Mouse (Mus musculus) adrenal gland (tissue): Measurements from ENCODE around the gene Smox.

Experiments used
- intact Hi-C: fragments of 180-260 bp; cut with DNase I; formaldehyde crosslinking; loops from one replicate; pipeline ENCODE4 v1.15.1; 2025

Gene Smox

DNA sequence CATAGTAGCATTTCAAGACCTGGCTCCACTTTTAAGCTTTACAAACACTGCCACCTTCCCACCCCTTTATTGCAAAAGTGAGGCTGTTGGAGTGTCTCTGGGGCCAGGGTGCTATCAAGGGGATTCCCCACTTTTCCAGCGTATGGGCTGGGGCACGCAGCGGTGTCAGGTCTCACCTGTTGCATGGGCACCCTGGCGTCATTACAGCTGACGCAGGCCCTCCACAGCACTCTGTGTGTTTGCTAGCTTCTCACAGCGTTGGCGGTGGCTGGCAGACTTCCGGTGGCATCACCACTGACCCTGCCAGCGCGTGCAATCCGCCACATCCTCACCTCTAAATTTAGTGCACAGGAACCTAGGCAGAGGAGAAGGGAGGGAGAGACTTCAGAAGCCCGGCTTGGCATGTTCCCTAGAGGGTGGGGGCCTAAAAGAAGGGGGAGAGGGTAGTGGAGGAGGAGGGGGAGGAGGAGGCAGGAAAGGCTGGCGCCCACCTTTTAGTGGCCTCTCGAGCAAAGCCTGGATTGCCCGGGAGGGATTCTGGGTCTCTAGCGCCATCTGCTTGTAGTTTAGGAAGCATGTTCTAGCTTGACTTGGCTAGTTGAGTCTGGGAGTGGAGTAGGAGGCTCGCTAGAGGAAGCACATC, 18.5 kb downstream of the Smox start:
- intact Hi-C loops: loop anchor here (1.0 to 10.0 kb wide), 3 partner anchors 67 to 415 kb away; no protein-coding TSS in a partner anchor

DNA sequence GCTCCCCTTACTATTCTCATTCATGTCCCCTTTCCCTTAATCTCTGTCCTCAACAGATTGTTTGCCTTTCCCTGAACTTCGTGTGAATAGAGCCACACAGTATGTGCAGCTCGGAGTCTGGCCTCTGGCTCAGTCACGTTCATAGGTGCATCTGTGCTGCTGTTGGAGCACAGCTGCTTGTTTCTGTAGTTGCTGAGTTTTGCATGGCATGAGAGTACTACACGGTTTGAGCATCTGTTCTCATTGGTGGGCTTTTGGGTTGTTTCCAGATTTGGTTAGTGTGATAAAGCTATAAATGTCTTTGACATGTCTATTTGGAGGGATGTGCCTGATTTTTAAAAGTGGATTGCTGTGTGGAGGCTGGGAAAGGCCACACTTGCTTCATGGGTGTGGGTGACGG, 19.2 kb downstream of the Smox start:
- intact Hi-C loops: loop anchor here (1.0 to 10.0 kb wide), 2 partner anchors 88 to 416 kb away; no protein-coding TSS in a partner anchor

DNA sequence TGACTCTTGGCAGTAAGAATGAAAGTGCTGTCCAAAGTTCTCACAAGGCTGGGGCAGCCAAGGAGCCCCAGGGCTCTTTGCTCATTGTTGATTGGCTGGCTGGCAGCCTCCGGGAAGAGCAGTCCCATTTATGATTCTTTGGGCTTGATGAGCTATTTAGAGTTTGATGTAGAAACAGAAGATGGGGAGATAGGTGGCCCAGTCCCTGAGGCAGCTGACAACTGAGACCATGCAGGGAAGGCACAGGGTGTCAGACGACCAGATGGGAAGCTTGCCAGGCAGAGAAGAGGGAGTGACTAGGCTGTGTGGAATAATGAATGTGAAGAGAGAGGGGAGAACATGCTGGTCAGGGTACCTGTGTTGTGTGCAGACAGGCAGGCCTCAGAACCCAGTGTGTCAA, 22.2 kb downstream of the Smox start:
- intact Hi-C loops: loop anchor here (10.0 kb wide), 1 partner anchor 419 kb away; no protein-coding TSS in a partner anchor

DNA sequence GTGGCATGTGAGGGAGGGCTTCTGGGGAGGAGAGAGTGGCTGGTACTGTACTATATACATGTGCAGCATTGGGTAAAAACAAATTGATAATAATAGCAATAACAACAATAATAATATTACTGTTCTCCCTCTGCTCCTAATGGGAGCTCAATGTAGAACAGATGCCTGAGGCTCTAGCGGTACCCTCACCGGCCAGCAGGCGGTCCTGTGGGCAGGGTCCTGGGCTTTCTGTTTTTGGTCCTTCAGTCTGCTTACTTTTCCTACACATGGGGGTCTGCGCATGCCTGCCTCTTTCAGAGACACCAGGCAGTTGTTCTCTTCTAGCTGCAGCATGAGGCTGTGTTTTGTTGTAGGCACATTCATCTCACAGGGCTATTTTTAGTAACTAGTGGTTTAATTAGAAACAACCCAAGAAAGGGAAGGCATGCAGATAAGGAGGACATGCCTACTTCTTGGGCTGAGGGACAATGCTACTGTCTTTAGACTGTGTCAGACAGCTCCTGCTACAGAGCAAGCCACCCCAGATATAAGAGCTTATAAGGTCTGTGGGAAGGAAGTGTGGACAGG, 22.8 kb downstream of the Smox start:
- intact Hi-C loops: loop anchor here (10.0 kb wide), 1 partner anchor 419 kb away; no protein-coding TSS in a partner anchor

DNA sequence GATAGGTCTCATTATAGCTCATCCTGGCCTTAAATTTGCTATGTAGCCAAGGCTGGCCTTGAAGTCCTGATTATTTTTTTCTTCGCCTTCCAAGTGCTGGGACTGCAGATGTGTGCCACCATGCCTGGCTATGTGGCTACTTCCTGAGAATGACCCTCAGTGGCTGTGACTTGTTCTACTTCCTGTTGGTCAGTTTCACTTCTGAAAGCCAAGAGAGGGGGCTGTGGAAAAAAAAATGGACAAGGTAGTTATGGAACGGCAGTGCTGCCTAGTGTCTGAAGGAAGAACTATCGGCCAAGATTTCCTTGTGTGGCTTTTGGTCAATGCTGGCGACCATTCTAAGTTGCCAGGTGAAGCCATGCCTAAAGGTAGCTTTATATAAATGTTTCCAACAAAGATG, 26.3 kb downstream of the Smox start:
- intact Hi-C loops: loop anchor here (10.0 kb wide), 1 partner anchor 423 kb away; no protein-coding TSS in a partner anchor

DNA sequence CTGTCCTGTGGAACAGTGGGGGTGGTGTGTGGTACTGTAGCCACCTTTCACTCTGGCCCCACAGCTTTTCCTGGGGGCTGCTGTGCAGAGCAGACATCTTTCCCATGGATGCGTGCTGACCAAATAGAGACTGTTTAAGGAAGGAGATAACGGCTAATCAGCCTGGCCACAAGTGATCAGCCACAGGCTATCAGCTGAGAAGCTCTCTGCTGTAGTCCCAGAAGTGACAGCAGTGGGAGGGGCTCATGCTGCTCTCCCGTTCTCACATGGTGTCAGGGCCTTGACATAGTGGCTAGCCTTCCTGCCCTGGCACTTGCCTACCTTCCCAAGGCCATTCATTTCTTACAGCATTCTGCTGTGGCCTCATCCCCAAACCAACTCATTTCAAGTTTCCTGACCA, 27.5 kb downstream of the Smox start:
- intact Hi-C loops: loop anchor here (10.0 kb wide), 1 partner anchor 424 kb away; no protein-coding TSS in a partner anchor

DNA sequence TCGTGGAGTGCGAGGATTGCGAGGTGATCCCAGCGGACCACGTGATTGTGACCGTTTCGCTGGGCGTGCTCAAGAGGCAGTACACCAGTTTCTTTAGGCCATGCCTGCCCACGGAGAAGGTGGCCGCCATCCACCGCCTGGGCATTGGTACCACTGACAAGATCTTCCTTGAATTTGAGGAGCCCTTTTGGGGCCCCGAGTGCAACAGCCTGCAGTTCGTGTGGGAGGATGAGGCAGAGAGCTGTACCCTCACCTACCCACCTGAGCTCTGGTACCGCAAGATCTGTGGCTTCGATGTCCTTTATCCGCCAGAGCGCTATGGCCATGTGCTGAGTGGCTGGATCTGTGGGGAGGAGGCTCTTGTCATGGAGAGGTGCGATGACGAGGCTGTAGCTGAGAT, 29.4 kb downstream of the Smox start:
- intact Hi-C loops: no loop called here

DNA sequence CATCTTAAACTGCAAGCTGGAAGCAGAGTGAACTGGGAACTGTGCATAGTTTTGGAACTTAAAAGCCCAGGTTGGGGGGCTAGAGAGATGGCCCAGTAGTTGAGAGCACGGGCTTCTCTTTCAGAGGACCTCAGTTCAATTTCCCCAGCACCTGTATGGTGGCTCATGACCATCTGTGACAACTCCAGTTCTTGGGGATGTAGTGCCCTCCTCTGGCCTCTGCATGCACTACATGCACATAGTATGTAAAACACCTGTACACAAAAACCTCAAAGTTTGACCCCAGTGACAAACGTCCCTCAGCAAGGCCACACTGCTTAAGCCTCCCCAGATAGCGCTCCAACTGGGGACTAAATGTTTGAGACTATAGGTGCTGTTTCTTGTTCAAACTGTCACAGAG, 35.8 kb downstream of the Smox start:
- intact Hi-C loops: loop anchor here (5.0 kb wide), 1 partner anchor 105 kb away; no protein-coding TSS in a partner anchor

DNA sequence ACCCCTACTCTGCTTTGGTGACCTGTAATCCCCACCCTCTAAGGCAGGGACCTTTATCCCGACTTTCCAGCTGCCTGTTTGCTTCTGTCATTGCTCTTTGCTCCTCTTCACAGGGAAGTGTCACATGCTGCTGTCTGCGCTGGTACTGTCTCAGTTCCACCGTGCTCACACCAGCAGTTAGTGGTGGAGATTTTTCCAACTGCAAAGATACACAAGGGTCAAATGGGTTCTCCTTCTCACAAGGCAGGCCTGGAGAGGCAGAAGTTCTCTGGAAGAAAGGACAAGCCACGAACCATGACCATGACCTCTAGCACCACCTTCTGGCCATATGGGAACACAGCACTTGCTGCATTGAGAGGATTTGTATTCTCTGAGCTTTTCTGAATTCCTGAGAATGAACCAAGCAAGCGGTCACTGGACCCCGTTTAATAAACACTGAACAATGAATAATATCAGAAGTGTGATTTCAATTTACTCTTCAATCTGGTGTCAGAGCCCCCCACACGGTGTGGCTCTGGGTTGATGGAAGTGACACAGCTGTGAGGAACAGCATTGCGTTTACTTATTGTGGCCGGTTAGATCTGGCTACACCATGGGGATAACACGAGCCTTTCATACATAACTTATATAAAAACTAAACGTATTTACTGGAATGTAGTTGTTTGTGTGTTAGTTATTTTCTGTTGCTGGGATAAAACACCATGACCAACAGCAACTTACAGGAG, 38.8 kb downstream of the Smox start:
- intact Hi-C loops: loop anchor here (5.0 kb wide), 1 partner anchor 108 kb away; no protein-coding TSS in a partner anchor

DNA sequence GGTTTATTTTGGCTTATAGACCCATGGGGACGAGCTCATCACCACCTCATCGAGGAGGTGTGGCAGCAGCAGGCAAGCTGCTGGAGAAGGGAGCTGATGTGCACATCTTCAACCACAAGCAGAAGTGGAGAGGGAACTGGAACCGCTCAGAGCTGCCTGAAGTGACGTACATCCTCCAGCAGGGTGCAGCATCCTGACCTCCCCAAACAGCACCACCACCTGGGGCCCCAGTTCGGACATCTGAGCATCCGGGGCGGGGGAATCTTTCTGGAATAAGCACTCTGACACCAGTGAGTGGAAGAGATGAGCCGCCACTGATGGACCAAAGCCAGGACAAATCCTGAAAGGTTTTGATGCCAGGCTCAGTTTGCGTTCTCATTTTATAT, 39.3 kb downstream of the Smox start:
- intact Hi-C loops: no loop called here

DNA sequence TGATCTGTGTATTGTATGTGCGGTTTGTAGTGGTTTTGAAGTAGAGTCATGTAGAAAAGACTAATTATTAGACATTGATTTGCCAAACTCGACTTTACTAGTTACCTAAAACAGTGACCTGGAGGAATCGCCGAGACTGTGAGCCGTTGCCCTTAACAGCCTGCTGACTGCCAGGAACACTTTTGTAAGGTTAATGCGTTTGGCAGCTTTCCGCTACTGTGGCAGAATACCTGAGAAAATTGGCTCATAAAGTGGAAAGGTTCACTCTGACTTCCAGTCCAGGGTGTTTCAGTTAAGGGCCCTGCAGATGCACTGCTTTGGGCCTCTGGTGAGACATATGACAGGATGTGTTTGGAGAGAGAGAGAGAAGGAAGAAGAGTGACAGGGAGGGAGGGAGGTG, 40.0 kb downstream of the Smox start:
- intact Hi-C loops: no loop called here

DNA sequence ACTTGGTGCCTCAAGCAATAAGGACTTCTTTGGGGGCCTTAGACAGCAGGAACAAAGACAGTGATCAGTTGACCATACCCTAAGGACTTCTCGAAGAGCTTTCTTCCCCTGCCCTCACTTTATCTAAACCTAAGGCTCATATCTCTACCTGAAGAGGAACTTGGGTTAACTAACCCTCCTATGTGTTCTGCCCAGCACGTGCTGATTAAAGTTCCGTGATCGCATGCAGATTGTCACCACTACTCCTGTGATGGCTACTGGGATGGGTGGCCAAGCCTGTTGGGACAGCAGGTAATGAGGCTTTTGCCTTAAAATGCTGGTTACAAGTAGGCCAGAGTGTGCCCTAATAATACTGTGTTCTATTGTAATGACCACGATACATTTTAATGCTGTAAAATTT, 43.9 kb downstream of the Smox start:
- intact Hi-C loops: no loop called here

DNA sequence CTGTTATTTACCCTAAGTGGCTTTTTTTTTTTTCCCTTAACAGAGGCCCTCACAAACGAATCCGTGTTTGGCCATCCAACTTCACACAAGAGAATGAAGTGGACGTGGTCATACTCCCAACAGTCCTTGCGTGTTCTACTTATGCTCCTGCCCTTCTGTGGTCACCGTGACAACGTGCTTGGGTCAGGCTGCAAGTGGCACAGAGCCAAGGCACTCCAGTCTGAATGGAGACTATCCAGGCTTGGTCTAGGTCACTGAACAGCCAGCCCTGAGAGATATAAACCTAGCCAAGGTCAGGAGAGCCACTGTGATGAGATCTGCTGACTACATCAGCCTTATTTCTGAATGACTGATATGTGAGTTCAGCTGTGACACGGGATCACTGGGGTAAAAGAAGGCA, 47.0 kb downstream of the Smox start:
- intact Hi-C loops: no loop called here

DNA sequence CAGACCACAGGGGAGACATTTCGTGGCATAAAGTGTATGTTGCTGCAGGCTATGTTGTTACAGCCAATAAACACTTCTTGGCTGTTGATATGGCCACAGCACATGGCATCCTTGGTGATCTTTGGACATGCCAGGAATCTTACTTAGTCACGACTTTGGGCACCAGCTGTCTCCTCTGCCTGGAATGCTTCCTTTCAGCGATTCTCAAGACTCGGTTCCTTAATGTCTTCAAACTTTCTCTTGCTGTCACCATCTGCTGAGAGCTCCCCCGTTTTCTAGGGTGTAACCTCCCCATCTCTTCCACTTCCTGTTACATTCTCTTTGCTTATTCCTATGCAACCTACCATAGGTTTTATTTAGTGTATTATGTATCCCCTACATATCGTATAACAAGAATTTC, 48.5 kb downstream of the Smox start:
- intact Hi-C loops: loop anchor here (5.0 kb wide), 1 partner anchor 233 kb away; no protein-coding TSS in a partner anchor

DNA sequence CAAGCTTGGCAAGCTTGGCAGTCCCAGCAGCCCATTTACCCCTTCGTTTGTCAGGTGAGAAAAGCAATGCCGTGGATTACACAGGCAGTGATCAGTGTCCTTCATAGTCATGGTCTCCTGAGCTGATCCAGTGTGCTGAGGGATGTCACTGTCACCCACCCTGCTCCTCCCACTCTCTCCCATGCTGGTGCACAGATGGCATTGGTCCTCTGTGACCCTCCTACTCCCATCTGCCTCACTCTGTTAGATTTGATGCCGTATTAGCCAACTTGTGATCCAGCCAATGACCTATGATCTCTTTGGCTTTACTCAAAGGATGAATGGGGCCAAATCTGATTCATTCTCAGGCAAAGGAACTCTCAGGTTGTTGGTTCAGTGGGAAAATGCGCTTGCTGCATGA, 50.4 kb downstream of the Smox start:
- intact Hi-C loops: loop anchor here (5.0 kb wide), 1 partner anchor 231 kb away; no protein-coding TSS in a partner anchor

DNA sequence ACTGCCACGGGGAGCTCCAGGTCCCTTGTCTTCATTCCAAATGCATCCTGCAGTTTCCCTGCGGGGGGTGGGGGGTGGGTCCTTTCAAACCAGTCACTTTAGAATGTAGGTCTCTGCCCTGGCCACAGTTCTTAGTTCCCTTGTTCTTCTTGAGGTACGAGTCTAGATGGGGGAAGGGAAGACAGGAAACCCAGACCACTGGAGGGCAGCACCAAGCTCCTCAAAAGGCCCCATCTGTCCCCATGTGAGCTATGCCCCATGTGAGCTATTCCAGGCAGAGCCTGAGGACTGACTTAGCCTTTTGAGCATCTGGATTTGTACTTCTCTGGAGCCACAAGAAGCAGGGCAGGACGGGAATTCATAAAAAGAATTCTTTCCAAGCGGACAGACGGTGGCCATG, 51.2 kb downstream of the Smox start:
- intact Hi-C loops: loop anchor here (5.0 kb wide), 1 partner anchor 230 kb away; no protein-coding TSS in a partner anchor

DNA sequence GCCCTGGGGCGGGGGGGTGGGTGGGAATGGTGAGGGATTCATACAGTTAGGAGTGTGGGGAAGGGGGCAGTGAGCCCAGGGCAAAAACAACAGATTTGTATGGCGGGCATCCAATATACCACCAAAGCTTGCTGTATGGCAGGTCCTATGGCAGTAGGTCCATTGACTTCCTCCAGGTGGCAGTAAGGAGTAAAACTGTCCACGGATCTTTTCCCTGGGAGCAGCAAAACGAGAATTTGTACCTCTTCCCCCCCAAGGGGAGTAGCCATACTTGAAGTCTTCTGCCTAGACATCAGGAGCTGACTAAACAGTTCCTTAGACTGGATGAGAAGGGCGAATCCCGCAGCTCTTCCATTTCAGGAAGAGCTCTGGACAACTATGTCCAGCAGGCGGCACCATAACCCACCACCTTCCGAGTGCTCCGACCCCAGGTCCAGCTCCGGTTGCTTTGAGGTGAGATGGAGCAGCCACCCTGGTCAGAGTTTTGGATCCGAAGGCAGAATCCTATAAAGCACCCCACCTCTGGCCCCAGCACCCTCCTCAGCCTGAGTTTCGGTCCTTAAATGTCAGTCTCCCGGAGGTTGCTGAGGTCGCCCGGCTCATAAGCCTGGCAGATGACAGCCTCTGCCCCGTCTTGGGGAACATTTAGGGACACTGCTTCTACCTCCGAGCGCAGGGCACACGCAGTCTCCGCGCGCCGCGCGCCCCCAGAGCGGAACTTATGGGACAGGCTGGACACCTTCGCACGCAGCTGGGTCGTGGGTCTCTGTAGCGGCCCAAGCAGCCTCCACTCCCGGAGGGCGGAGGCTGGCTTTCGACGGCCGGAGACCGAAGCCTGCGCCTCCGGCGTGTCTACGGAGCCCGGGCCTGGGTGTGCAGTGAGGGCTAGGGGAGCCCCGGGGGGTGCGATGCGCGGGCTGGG, 54.4 kb downstream of the Smox start:
- intact Hi-C loops: loop anchor here (5.0 kb wide), 1 partner anchor 267 kb away; no protein-coding TSS in a partner anchor

DNA sequence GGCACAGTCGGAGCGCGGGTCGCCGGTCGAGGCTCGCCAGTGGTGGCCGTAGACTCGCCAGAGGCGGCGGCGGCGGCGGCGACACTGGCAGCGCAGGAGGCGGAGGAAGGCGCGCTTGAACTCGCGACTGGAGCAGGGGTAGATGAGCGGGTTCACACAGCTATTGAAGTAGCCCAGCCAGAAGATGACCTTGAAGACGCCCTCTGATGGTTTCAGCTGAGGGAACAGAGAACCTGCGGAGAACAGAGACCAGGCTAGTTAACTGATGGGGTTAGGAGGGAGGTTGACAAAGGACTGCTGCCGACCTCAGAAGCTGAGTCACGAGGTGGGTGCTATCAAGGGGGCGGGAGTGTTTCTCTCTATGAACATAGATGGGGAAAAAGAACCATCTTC, 55.0 kb downstream of the Smox start:
- intact Hi-C loops: loop anchor here (5.0 kb wide), 1 partner anchor 266 kb away; no protein-coding TSS in a partner anchor

DNA sequence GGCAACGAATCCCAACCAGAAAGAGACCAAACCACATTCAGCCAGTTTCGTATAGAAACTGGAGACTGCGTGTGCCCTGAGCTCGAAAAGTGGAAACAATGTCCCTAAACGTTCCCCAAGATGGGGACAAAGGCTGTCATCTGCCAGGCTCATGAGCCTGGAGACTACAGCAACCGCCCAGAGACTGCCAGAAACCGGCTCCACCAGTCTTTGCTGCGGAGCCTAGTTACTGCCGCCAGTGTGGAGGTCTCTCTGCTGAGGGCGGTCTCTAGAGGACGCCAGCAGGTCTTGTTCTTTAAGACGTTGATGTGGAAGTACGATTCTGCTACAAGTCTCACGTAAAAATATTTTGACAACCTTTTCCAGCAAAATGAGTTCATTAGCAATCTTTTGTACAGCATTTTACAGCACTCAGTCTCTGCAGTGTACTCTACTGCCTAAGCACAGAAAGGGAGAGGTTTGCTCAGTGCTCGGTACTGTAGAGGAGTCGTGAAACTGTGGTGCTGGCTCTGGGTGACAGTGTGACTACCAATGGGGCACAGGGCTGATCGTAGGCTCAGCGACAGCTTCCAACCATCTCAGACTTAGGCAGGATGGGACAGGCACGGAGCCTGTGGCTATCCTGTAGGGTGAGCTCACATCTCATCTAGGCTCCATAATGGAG, 55.6 kb downstream of the Smox start:
- intact Hi-C loops: loop anchor here (5.0 kb wide), 1 partner anchor 265 kb away; no protein-coding TSS in a partner anchor

DNA sequence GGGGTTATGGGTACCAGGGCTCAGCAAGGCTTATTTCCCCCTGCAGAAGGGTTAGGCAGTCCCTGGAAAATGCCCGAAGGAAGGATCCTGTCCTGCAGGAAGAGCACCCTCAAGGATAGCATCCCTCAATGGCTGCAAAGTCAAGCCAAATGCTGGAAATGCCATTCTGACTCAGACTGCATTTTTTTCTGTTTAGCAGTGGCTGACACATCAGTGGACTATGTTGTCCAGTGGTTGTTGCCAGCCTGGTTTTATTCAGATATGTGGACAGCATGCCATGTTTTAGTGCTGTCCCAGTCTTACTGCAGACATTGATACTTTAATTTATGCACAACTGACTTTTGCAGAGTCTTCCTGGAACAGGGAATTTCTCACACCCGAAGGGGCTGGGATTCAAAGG, 57.0 kb downstream of the Smox start:
- intact Hi-C loops: loop anchor here (5.0 kb wide), 1 partner anchor 264 kb away; no protein-coding TSS in a partner anchor
